In the genomic region with DNA sequence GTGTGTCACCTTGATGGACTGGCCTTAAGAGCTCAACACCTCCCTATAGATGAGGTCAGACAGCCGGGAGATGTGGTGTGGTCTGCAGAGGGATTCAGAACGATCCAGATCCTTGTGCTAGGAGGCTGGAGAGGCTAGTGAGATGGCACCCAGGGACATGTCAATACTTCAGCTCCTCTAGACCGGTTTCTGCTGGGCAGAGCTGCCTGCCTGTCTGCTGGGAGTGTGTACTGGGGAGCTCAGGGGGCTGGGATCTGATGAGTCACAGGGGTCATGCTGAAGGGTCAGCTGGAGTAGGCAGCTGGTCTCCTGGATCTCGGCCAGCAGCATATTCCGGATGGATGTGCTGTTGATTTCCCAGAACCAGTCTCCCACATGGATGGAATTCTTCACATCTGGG, we compare ENCODE assay signal across 31 mouse cellular contexts. TPM values are rescaled to one million over a fixed set of nuclear protein-coding genes. Genes with fewer than 3 reads are reported as not detected.
"Had no signal": no experiment of that assay in that cellular context is flagged by ENCODE, and none has a peak within 500 bp of the region (broad histone marks: within the 10 kb centered on the region; RNA-seq: fewer than 3 reads in every experiment).

No protein-coding gene starts in this region.

RNA-seq across cellular contexts. Expression of a gene that starts 8.0 kb away (rescaled TPM):
- polyA plus RNA-seq: gonadal fat pad, adult 2 months; heart, embryonic 10.5 days; heart, embryonic 12.5 days; heart, embryonic 14.5 days; heart, embryonic 16.5 days; inflammation-experienced regulatory T-cells, adult 6 months; intestine, embryonic 15.5 days; intestine, postnatal 0 days; kidney, embryonic 14.5 days; kidney, embryonic 16.5 days had no signal

RNA-seq across cellular contexts. Expression of a gene that starts 25.9 kb away (rescaled TPM):
- polyA plus RNA-seq: gonadal fat pad, adult 2 months; heart, embryonic 10.5 days; heart, embryonic 12.5 days; heart, embryonic 14.5 days; heart, embryonic 16.5 days; inflammation-experienced regulatory T-cells, adult 6 months; intestine, embryonic 15.5 days; intestine, postnatal 0 days; kidney, embryonic 14.5 days; kidney, embryonic 16.5 days had no signal

RNA-seq across cellular contexts. Expression of a gene that starts 27.9 kb away (rescaled TPM):
- total RNA-seq: gastrocnemius, adult 18-20 months; gastrocnemius, adult 8-10 months; gastrocnemius, postnatal 14 days; gastrocnemius, postnatal 36 days; heart, adult 18-20 months; heart, adult 8-10 months; heart, postnatal 10 days; heart, postnatal 25 days; heart, postnatal 4 days; layer of hippocampus, adult 2 months; layer of hippocampus, postnatal 10 days; layer of hippocampus, postnatal 25 days; left cerebral cortex, adult 2 months; left cerebral cortex, postnatal 14 days; left cerebral cortex, postnatal 36 days had no signal
- polyA plus RNA-seq: gonadal fat pad, adult 2 months; heart, embryonic 12.5 days; heart, embryonic 14.5 days; heart, embryonic 16.5 days; hindbrain, embryonic 10.5 days; hindbrain, embryonic 12.5 days; hindbrain, embryonic 14.5 days; intestine, embryonic 15.5 days; intestine, postnatal 0 days; kidney, embryonic 14.5 days; kidney, embryonic 16.5 days; limb, embryonic 10.5 days; limb, embryonic 12.5 days; limb, embryonic 14.5 days had no signal
